Mouse (Mus musculus): ENCODE measurements around the gene Acbd3. TPM values are rescaled to one million over a fixed set of nuclear protein-coding genes. Genes with fewer than 3 reads are reported as not detected.

The Acbd3 gene
- total and polyA plus RNA-seq, 3 experiments = 17.8 to 23.2 TPM; not detected in 1

DNA sequence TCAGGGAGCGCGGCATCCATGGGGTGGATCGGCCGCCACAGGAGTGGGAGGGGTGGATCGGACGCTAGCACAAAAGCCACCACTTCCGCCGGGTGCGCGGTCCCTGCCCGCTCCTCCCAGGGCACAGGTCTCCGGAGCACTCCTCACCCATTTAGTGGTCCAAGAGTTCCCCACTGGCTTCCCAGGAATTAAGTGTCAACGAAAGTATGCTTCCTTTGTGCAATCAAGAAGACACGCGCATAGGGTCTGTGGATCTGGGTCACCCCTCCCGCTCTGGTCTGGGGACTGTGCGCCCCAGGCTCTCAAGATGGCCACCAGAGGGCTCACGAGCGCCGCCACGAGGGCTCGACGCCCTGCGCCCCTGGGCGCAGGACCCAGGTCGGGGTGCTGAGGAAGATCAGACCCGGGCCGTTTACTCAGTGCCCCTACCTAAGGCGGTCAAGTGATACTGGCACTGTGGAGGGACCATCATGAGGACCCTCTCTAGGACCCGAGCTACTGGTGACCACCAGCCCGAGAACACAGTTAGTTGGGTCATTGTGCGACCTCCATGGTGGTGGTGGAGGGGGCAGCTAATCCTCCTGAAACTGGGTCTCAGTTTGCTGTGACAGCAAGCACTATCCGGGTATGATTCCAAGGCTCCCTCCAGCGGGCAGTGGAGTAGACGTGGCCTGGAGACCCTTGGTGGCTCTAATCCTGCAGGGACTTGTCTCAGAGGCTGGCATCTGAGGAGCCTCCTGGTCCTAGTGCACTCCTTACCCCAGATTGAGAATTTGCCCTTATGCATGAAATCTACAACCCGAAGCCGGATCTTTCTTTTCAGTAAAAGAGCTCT, 42.7 kb downstream of the Acbd3 start (continued):
- TF ChIP-seq MAX (IDR thresholded peaks at IDR 0.05; ENCODE audit: low read length) = peak; percentile 81
- 0 out of 2 replicates have a peak, but pooled peaks have one; percentile 21 for TF ChIP-seq UBTF (IDR thresholded peaks at IDR 0.05; ENCODE audit: borderline replicate concordance, insufficient read depth, low read depth, low read length)
- TF ChIP-seq RAD21 (IDR thresholded peaks at IDR 0.05; ENCODE audit: low read depth, low read length) = peak; percentile 39
- TF ChIP-seq MYB (IDR thresholded peaks at IDR 0.05; ENCODE audit: low read depth, low read length) = no peak
- TF ChIP-seq POLR2AphosphoS2 (IDR thresholded peaks at IDR 0.05; ENCODE audit: low read length) = no peak
- TF ChIP-seq EP300 (IDR thresholded peaks at IDR 0.05; ENCODE audit: low read depth in 1 of 2, low read length in 2 of 2) = no peak
- TF ChIP-seq NELFE (IDR thresholded peaks at IDR 0.05; ENCODE audit: low read depth, low read length) = peak; percentile 70
- TF ChIP-seq ZNF384 (IDR thresholded peaks at IDR 0.05; ENCODE audit: low read depth, low read length) = no peak
- TF ChIP-seq ELF1 (IDR thresholded peaks at IDR 0.05; ENCODE audit: low read depth, low read length) = 0 out of 2 replicates have a peak, but pooled peaks have one; percentile 13
- peak; percentile 79 to 83; a peak in 3 of 4 replicates for TF ChIP-seq POLR2A (IDR thresholded peaks at IDR 0.05; ENCODE audit: control insufficient read depth in 1 of 2, insufficient read depth in 1 of 2, low read depth in 1 of 2, low read length in 2 of 2, poor library complexity in 1 of 2)
- no peak for TF ChIP-seq GABPA (IDR thresholded peaks at IDR 0.05; ENCODE audit: low read depth, low read length)
- no peak for TF ChIP-seq E2F4 (IDR thresholded peaks at IDR 0.05; ENCODE audit: borderline replicate concordance, low read depth, low read length)
- TF ChIP-seq TAL1 (IDR thresholded peaks at IDR 0.05; ENCODE audit: low read length) = no peak
- TF ChIP-seq MAFK (IDR thresholded peaks at IDR 0.05; ENCODE audit: borderline replicate concordance, low read depth, low read length) = no peak
- no peak for TF ChIP-seq USF1 (IDR thresholded peaks at IDR 0.05; ENCODE audit: low read depth, low read length)
- TF ChIP-seq TCF12 (IDR thresholded peaks at IDR 0.05; ENCODE audit: low read depth, low read length) = no peak; the same call in 1 of the 2 replicates
- peak; percentile 7; the same call in 1 of the 2 replicates for TF ChIP-seq MEF2A (IDR thresholded peaks at IDR 0.05; ENCODE audit: extremely low read depth, insufficient replicate concordance, low read depth, low read length, poor library complexity, severe bottlenecking)
- TF ChIP-seq SIN3A (IDR thresholded peaks at IDR 0.05; ENCODE audit: low read length) = peak; percentile 62; the same call in 1 of the 2 replicates
- TF ChIP-seq GATA1 (IDR thresholded peaks at IDR 0.05; ENCODE audit: low read depth, low read length) = no peak
- peak; percentile 49 for TF ChIP-seq ZC3H11A (IDR thresholded peaks at IDR 0.05; ENCODE audit: low read depth, low read length)
- no peak for TF ChIP-seq CHD1 (IDR thresholded peaks at IDR 0.05; ENCODE audit: low read depth, low read length)
- TF ChIP-seq JUND (IDR thresholded peaks at IDR 0.05; ENCODE audit: low read depth, low read length) = no peak
- TF ChIP-seq TBP (IDR thresholded peaks at IDR 0.05; ENCODE audit: low read depth, low read length) = peak; percentile 42

DNA sequence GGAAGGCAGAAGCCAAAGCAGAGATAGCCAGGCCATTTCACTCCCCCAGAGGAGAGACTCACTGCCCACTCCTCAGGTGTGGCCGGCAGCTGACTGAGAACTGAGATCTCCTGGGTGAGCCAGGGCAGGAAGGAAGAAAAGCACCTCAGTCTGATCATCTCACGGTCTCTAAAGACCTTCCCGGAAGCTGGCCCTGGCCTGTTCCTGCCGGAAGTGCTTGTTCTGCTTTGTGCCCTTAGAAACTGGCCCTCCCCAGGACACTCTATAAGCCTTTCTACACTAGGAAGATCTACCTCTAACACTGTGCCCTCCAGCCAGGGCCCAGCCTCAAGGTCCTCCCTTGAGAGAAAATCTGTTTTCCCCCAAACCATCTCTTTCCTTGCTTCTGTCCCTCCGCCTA, 45.5 kb downstream of the Acbd3 start:
- Histone ChIP-seq H3K4me1 (ENCODE audit: control insufficient read depth in 1 of 2, insufficient read depth in 2 of 2, low read length in 2 of 2) (peaks cover 3 to 31% of the 10 kb centered on the region in 2 experiments), H3K27me3 (ENCODE audit: control insufficient read depth in 1 of 2, insufficient read depth in 2 of 2, low read length in 2 of 2) (no peaks in the 10 kb centered on the region), H3K9ac (ENCODE audit: control insufficient read depth, low read depth, low read length, poor library complexity, severe bottlenecking) (no peak overlapping the region), H3K9me3 (replicated peaks; ENCODE audit: insufficient read depth, low read length) (no peaks in the 10 kb centered on the region), H3K27ac (ENCODE audit: control insufficient read depth, low read depth, low read length) (peak overlapping the region; percentile 15; the same call in 1 of the 2 replicates), H3K4me3 (ENCODE audit: control insufficient read depth in 1 of 2, insufficient read depth in 1 of 2, low read depth in 2 of 2, low read length in 2 of 2) (no peak overlapping the region), H3K79me2 (ENCODE audit: control insufficient read depth, insufficient read depth, low read length, poor library complexity) (peaks cover 3% of the 10 kb centered on the region; the same call in 1 of the 2 replicates), H3K36me3 (ENCODE audit: control insufficient read depth in 1 of 2, insufficient read depth in 2 of 2, low read length in 2 of 2) (peaks cover 0 to 14% of the 10 kb centered on the region in 2 experiments; a peak in 2 of 4 replicates)
- TF ChIP-seq E2F4 (IDR thresholded peaks at IDR 0.05; ENCODE audit: borderline replicate concordance, low read depth, low read length) (no peak), JUND (IDR thresholded peaks at IDR 0.05; ENCODE audit: low read depth, low read length) (no peak), NELFE (IDR thresholded peaks at IDR 0.05; ENCODE audit: low read depth, low read length) (no peak), GATA1 (IDR thresholded peaks at IDR 0.05; ENCODE audit: low read depth, low read length) (no peak), KAT2A (conservative IDR thresholded peaks at IDR 0.05; ENCODE audit: low read depth, low read length) (no peak), TBP (IDR thresholded peaks at IDR 0.05; ENCODE audit: low read depth, low read length) (no peak), EP300 (IDR thresholded peaks at IDR 0.05; ENCODE audit: low read depth in 1 of 2, low read length in 2 of 2) (no peak), UBTF (IDR thresholded peaks at IDR 0.05; ENCODE audit: borderline replicate concordance, insufficient read depth, low read depth, low read length) (no peak), CTCF (IDR thresholded peaks at IDR 0.05 in 2 of 3, conservative IDR thresholded peaks at IDR 0.05 in 1 of 3; ENCODE audit: control insufficient read depth in 1 of 3, insufficient read depth in 1 of 3, low read depth in 2 of 3, low read length in 3 of 3, poor library complexity in 1 of 3, severe bottlenecking in 1 of 3) (no peak), MAZ (IDR thresholded peaks at IDR 0.05; ENCODE audit: low read depth, low read length) (no peak), ZMIZ1 (IDR thresholded peaks at IDR 0.05; ENCODE audit: low read depth, low read length) (no peak), RAD21 (IDR thresholded peaks at IDR 0.05; ENCODE audit: low read depth, low read length) (no peak), CHD1 (IDR thresholded peaks at IDR 0.05; ENCODE audit: low read depth, low read length) (no peak), NRF1 (IDR thresholded peaks at IDR 0.05; ENCODE audit: insufficient read depth, low read depth, low read length, poor library complexity, severe bottlenecking) (no peak), SIN3A (IDR thresholded peaks at IDR 0.05; ENCODE audit: low read length) (no peak), POLR2AphosphoS5 (IDR thresholded peaks at IDR 0.05; ENCODE audit: borderline replicate concordance, low read depth, low read length) (no peak), ETS1 (IDR thresholded peaks at IDR 0.05; ENCODE audit: low read depth, low read length) (no peak)
- DNase-seq (ENCODE audit: low read depth, low spot score) = no peak

Data from MEL (cell line).